Comparison of ENCODE assay signal across 8 mouse cellular contexts in the genomic region with DNA sequence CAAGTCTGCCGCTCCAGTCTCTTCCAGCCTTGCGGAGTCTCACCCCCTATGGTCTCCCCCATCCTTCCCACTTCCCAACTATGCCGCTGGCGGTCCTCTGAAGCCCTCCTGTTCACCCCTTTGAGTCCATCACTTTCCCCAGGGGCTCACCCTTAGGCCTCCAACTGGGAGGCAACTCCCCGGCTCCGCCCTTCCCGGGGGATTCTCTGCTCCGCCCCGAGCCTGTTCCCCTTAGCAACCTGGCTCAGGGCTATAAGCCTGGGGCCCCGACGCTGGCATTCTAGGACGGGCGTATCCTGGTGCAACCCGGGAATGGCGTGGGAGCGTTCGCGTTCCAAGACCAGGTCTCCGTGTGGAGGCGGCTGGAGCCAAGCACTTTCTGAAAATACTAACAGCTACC. TPM values are rescaled to one million over a fixed set of nuclear protein-coding genes. Genes with fewer than 3 reads are reported as not detected.
DNase-seq lines count a peak whose midpoint lies in the region; ATAC-seq and TF ChIP-seq lines count a peak whose summit lies in the region.

Gene Cd82 (minus strand): TSS at position 381 of the 400 bp plus-strand sequence.

- DNase-seq in urinary bladder, adult 18-20 months (ENCODE audit: low spot score in 2 of 2), result peak; percentile 69 to 71
- DNase-seq in urinary bladder, postnatal 10 days (ENCODE audit: low spot score), result no peak
- peak; percentile 83 for DNase-seq in kidney, postnatal 0 days (ENCODE audit: low spot score)
- DNase-seq in lung, adult 18-20 months, result peak; percentile 88 to 91
- DNase-seq in right cerebral cortex, postnatal 36 days (ENCODE audit: low spot score in 2 of 2), result no peak

- no peaks in the 10 kb centered on the region for H3K9me3 ChIP-seq in embryonic facial prominence, embryonic 15.5 days (replicated peaks)
- no peaks in the 10 kb centered on the region for H3K9me3 ChIP-seq in heart, embryonic 12.5 days (replicated peaks)
- no peaks in the 10 kb centered on the region for H3K9me3 ChIP-seq in kidney, postnatal 0 days (replicated peaks; ENCODE audit: low read length)

- peak within 1 kb of the TSS; percentile 86 for H3K27ac ChIP-seq in embryonic facial prominence, embryonic 15.5 days (replicated peaks)
- H3K27ac ChIP-seq in heart, embryonic 12.5 days (ENCODE audit: poor library complexity, severe bottlenecking), result peak within 1 kb of the TSS; percentile 39; the same call in 1 of the 2 replicates
- H3K27ac ChIP-seq in kidney, postnatal 0 days, result peak within 1 kb of the TSS; percentile 78

- no peaks in the 10 kb centered on the region for H3K36me3 ChIP-seq in embryonic facial prominence, embryonic 15.5 days
- H3K36me3 ChIP-seq in heart, embryonic 12.5 days, result no peaks in the 10 kb centered on the region
- H3K36me3 ChIP-seq in kidney, postnatal 0 days (ENCODE audit: insufficient read depth, low read length), result no peaks in the 10 kb centered on the region

- no peak for TF ChIP-seq CTCF in kidney, postnatal 0 days (IDR thresholded peaks at IDR 0.05; ENCODE audit: low read depth)

- peak within 1 kb of the TSS; percentile 89 for H3K4me2 ChIP-seq in embryonic facial prominence, embryonic 15.5 days (replicated peaks)
- peak within 1 kb of the TSS; percentile 93 for H3K4me2 ChIP-seq in heart, embryonic 12.5 days
- H3K4me2 ChIP-seq in kidney, postnatal 0 days (ENCODE audit: low read length), result peak within 1 kb of the TSS; percentile 80

- 3% methylated on average over 20 of the region's 20 CpGs for WGBS in embryonic facial prominence, embryonic 15.5 days
- WGBS in heart, embryonic 12.5 days, result 3% methylated on average over 20 of the region's 20 CpGs
- 3% methylated on average over 20 of the region's 20 CpGs for WGBS in kidney, postnatal 0 days

- peak; percentile 85 for ATAC-seq in embryonic facial prominence, embryonic 15.5 days (ENCODE audit: insufficient number of reproducible peaks, low FRiP score, low TSS enrichment, low read depth)
- ATAC-seq in heart, embryonic 12.5 days (ENCODE audit: insufficient number of reproducible peaks, low FRiP score), result peak; percentile 80
- peak; percentile 83 for ATAC-seq in kidney, postnatal 0 days (replicated peaks; ENCODE audit: low FRiP score, low read depth)
- no peak for ATAC-seq in neutrophil, adult 5-6 weeks (ENCODE audit: extremely low read depth, insufficient number of reproducible peaks, low FRiP score, poor library complexity, severe bottlenecking)

- peak within 1 kb of the TSS; percentile 48 for H3K9ac ChIP-seq in embryonic facial prominence, embryonic 15.5 days
- peak within 1 kb of the TSS; percentile 74 for H3K9ac ChIP-seq in heart, embryonic 12.5 days
- H3K9ac ChIP-seq in kidney, postnatal 0 days (ENCODE audit: low read depth, low read length), result peak within 1 kb of the TSS; percentile 58

- peaks cover 43% of the 10 kb centered on the region for H3K4me1 ChIP-seq in embryonic facial prominence, embryonic 15.5 days
- H3K4me1 ChIP-seq in heart, embryonic 12.5 days (replicated peaks), result peaks cover 30% of the 10 kb centered on the region
- H3K4me1 ChIP-seq in kidney, postnatal 0 days (replicated peaks; ENCODE audit: insufficient read depth, low read length), result peaks cover 28% of the 10 kb centered on the region

- peak within 1 kb of the TSS; percentile 58 for H3K4me3 ChIP-seq in embryonic facial prominence, embryonic 15.5 days (replicated peaks)
- H3K4me3 ChIP-seq in heart, embryonic 12.5 days, result peak within 1 kb of the TSS; percentile 59
- H3K4me3 ChIP-seq in kidney, postnatal 0 days (replicated peaks; ENCODE audit: low read depth, low read length), result peak within 1 kb of the TSS; percentile 49

- no peaks in the 10 kb centered on the region for H3K27me3 ChIP-seq in embryonic facial prominence, embryonic 15.5 days
- H3K27me3 ChIP-seq in heart, embryonic 12.5 days (replicated peaks), result peaks cover 14% of the 10 kb centered on the region
- H3K27me3 ChIP-seq in kidney, postnatal 0 days (ENCODE audit: insufficient read depth, low read length), result no peaks in the 10 kb centered on the region

RNA-seq across cellular contexts. Expression of gene Cd82, which starts in this region (rescaled TPM):
- polyA plus RNA-seq in embryonic facial prominence, embryonic 15.5 days (2015; fragmentation: Nextera tagmentation; extraction: Ambion mirVana), result 84.0 and 86.6 TPM in 2 replicates
- 18.3 and 19.6 TPM in 2 replicates for polyA plus RNA-seq in heart, embryonic 12.5 days (2016; fragmentation: Nextera tagmentation; extraction: Ambion mirVana)
- 85.1 and 89.4 TPM in 2 replicates for polyA plus RNA-seq in kidney, postnatal 0 days (2015; fragmentation: Nextera tagmentation; extraction: Ambion mirVana)
- total RNA-seq in neutrophil, adult 5-6 weeks (2017), result 147 and 156 TPM in 2 replicates

Comparison
In these comparisons a context has a peak if more than half of its experiments do, and no peak if none do; other contexts are left out.
1. DNase-seq: peak in urinary bladder, adult 18-20 months (2 of 2), kidney, postnatal 0 days (single experiment) and lung, adult 18-20 months (2 of 2); none in urinary bladder, postnatal 10 days (single experiment) and right cerebral cortex, postnatal 36 days (0 of 2).
2. Peak in every context shown above with its lines, with median percentiles within 50 percentile points of each other: H3K27ac ChIP-seq, H3K4me2 ChIP-seq, H3K4me3 ChIP-seq and H3K9ac ChIP-seq.